Mouse (Mus musculus): ENCODE results near the gene Ddx19b.
"Not testable (repeated sequence)": the region's sequence is repeated elsewhere in the genome, so short reads cannot be mapped to it uniquely, and the experiment has no call there.

The Ddx19b gene
- long read RNA-seq, experiment 1, full-length matches to known transcripts, result 2 of 2 reads
- long read RNA-seq, experiment 1, partial matches to known transcripts, result 0 of 2 reads
- long read RNA-seq, experiment 1, other reads (novel, unspliced or antisense), result 0 of 2 reads
- long read RNA-seq, experiment 2, full-length matches to known transcripts, result 2 of 2 reads
- long read RNA-seq, experiment 2, partial matches to known transcripts, result 0 of 2 reads
- long read RNA-seq, experiment 2, other reads (novel, unspliced or antisense), result 0 of 2 reads

DNA sequence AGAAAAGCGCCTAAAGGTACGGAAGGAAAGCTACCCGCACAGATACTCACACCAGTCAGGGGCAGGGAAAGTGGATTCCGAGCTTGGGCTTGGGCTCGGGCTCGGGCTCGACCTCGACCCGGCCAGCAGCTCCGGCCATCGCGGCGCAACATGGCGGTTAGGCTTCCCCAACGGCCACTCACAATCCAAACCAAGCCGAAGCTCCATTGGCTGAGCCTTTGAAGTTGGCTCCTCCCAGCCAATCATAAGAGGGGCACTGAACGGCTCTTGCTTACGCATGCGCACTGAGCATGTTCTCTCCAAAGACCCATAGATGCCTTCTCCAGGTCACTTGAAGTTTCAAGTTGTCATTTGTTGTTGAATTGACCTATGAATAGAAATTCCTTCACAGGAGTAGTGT, at the start of gene Ddx19b:
Ddx19b (minus strand) TSS at position 180 of the 400 bp plus-strand sequence.
- intact Hi-C loops (cut with DNase I), result no loop called here

DNA sequence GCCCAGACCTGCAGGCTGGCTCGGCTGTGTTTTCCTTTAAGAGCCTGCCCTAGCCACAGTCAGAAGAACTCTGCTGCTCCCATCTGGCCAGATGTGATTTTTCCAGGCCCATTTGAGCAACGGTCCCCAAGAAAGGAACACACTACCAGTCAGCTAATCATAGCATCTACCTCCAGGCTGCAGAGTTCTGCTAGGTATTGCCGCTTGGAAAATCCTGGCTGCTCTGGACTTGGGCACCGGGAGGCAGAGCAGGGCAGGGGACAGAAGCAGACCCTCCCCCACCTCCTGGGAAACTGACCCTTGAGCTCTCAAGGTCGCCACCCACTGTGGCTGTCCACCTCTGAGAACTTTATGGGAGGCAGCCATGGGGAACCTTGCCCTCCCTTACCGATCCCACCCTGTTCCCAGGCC, 48.3 kb upstream of the Ddx19b start:
- intact Hi-C loops (cut with DNase I), result loop anchor here (5.0 kb wide), 1 partner anchor 78 kb away; no protein-coding TSS in a partner anchor

DNA sequence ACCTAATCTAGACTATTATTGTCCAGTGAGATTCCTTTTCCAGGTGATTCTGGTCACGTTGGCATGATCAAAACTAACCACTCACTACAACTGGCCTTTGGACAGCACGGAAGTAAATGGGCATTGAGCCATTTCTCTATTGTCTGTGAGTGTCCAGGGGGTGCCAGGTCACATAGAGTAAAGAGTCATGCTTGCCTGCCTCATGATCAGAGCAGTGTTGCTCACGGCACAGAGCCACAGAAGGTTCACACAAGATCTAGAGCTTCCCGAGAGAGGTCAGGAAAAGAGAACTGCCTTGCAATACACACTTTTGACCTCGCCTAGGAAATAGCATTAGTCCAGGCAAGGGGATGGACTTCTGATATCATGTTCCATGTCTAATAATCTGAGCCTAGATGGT, 47.9 kb upstream of the Ddx19b start:
- intact Hi-C loops (cut with DNase I), result loop anchor here (5.0 kb wide), 1 partner anchor 77 kb away; no protein-coding TSS in a partner anchor

DNA sequence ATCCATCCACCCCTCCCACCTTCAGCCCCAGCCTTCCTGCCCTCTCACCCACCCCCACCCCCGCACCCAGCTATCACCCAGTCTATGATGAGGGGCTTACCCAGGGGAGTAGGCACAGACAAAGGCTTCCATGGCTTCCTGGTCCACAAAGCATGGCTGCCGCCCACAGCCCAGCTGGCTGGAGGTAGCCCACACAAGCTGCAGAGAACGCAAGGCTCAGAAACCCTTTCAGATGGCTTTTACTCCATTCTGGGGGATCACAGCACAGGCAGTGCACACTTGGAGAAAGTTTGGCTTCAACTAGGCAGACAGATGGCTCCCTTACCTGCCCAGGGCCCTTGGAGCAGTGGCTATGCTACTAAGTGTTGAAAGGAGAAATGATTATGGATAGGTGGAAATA, 44.4 kb upstream of the Ddx19b start:
- intact Hi-C loops (cut with DNase I), result loop anchor here (5.0 kb wide), 1 partner anchor 74 kb away; no protein-coding TSS in a partner anchor

DNA sequence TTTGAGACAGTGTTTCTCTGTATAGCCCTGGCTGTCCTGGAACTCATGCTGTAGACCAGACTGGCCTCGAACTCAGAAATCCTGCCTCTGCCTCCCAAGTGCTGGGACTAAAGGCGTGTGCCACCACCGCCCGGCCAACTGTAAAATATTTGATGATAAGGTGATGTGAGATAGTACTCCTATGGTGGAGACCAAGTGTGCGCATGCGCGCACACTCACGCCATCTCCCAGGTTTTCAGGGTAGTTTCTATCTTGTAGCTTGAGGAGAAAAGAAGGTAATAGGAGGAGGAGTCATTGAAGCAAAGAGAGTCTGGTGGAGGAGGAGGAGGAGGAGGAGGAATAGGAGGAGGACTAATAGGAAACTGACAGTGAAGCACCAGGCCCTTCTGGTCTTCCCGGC, 37.1 kb upstream of the Ddx19b start:
- intact Hi-C loops (cut with DNase I), result not testable (repeated sequence)

DNA sequence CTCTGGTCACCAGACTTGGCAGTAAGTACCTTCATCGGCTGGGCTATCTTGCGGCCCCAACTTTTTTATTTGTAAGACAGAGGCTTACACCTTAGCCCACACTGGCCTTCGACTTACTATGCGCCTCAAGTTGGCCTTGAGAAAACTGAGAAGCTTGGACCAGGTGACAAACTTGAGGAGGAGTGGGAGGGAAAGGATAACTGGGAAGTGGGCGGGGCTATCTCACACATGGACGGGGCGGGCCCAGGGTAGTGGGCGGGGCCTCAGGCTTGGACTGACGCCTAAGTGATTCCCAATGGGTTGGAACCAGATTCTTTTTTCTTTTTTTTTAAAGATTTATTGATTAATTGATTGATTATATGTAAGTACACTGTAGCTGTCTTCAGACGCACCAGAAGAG, 35.9 kb upstream of the Ddx19b start:
- intact Hi-C loops (cut with DNase I), result no loop called here

DNA sequence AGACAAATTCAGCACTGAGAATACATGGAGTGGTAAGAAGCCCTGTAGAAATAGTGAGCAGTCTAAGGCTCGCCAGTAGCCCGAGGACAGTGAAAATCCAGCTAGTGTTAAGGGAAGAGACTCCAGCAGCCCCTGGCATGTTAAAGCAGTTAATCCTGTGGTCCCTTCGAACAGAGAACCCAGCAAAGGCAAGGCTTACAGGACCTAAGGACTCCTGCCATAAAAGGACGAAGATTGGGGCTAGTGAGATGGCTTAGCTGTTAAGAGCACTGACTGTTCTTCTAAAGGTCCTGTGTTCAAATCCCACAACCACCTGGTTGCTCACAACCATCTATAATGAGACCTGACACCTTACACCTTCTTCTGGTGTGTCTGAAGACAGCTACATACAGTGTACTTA, 34.8 kb upstream of the Ddx19b start:
- intact Hi-C loops (cut with DNase I), result no loop called here

DNA sequence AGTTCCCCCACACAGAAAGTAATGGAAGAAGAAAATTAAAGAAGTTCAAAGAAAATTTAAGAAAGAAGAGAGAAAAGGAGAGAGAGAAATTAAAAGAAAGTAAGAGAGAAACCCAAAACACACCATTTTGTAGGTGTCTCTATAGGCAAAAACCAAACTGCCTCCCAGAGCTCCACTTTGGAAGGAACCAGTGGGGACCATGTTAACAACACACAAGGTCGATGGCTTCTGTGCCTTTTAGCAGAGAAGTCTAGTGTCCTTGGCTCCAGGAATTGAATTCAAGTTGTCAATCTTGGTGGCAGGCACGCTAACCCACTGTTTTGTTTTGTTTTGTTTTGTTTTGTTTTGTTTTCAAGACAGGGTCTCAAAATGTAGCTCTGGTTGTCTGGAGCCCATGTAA, 31.3 kb upstream of the Ddx19b start:
- intact Hi-C loops (cut with DNase I), result no loop called here

DNA sequence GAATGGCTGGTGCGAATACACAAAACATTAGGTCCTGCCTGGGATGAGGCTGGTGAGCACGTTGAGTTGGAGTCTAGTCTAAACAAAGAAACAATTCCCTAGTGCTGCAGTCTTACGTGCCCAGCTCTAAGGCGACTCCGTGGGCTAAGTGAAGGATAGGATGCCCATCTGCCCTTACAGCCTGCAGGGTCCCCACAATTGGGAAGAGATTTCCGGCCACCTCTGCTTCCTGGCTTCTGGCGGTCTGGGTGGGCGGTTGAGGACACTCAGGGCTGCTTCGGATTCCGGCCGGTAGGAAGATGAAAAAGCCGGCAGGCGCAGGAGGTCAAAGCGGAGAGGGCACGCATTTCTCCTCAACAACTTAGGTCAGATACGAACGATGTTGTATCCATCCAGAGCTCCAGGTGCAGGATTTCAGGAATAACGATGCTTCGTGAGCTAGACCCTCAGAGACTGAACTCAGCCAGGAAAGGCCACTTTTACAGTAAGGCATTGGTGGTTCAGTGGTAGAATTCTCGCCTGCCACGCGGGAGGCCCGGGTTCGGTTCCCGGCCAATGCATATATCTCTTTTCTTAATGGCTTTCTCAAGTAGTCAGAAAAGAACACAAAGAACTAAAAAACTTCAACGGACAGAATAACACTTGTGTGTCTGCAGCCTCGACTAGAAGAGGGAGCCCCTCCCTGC, 30.7 kb upstream of the Ddx19b start:
- intact Hi-C loops (cut with DNase I), result no loop called here

DNA sequence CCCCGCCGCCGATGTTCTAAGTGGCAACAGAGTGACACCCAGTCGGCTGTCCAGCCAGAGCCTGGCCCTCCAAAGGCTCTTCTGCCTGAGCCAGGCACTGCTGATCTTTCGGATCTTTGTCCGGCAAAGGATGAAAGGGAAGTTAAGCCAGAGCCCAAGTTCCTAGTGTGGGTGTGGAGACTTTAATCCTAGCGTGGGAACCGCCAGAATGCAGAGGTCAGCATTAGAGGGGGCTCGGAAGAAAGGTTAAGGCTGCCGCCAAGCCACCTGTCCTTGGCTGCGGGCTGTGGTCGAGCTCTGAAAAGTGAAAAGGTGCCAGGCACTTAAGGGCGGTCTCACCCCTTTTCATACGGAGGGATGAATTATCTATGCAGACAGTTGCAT, 30.1 kb upstream of the Ddx19b start:
- intact Hi-C loops (cut with DNase I), result no loop called here

DNA sequence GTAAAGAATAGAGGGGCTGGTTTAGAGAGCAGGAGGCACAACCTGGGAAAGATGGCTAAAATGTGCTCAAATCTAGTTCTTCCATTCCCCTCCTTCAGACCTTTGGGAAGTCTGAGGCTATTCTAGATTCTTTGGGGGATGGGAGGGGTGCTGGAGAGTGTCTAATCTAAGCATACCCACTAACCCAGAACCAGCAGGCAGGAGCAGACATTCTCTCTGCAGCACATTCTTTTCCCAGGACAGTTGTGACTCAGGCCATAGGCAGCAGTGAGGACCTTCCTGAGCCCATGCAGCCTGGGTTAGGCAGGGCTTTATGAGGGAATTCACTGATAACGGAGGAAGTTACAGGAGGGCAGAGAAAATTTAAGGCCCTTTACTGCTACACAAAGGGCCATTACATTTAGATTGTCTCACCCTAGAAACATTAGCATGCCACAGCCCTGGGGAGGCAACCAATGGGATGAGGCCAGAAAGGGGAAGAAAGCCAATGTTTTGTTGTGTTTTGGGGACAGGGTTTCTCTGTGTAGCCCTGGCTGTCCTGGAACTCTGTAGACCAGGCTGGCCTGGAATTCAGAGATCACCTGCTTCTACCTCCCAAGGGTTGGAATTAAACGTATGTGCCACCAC, 27.5 kb upstream of the Ddx19b start:
- intact Hi-C loops (cut with DNase I), result loop anchor here (5.0 kb wide), 1 partner anchor 33 kb away; the partner anchor contains the start of genes Clec18a and Pdpr

DNA sequence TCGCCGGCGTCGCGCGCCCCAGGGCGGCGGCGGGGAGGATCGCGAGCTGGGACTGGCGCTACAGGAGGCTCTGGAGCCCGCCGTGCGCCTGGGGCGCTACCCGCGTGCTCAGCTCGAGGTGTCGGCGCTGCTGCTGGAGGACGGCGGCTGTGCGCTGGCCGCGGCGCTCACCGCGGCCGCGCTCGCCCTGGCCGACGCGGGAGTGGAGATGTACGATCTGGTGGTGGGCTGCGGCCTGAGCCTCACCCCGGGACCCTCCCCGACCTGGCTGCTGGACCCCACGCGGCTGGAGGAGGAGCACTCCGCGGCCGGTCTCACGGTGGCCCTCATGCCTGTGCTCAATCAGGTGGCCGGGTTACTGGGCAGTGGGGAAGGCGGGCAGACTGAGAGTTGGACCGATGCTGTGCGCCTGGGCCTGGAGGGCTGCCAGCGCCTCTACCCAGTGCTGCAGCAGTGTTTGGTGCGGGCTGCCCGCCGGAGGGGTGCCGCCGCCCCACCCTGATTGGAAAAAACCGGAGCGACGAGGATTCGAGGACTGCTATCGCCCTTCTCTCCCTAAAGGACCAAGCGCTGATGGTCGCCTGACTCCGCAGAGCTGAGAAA, 25.2 kb upstream of the Ddx19b start:
- intact Hi-C loops (cut with DNase I), result loop anchor here (5.0 kb wide), 1 partner anchor 36 kb away; the partner anchor contains the start of genes Clec18a and Pdpr

DNA sequence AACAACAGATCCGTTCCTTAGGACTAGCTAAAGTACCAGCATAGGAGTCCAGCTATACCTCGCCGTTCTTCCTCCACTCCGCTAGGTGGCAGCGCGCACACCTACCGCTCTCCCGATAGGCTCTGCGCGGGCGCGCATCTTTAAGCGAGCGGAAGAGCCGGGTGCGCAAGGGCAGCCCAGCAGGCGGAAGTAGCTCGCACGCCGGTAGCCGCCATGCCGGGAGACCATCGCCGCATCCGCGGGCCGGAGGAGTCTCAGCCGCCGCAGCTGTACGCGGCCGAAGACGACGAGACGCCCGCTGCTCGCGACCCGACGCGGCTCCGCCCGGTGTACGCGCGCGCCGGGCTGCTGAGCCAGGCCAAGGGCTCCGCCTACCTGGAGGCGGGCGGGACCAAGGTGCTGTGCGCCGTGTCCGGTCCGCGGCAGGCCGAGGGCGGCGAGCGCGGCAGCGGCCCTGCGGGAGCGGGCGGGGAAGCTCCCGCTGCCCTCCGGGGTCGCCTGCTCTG, 24.7 kb upstream of the Ddx19b start, which contains the start of gene Exosc6:
Exosc6 (plus strand) TSS at position 182 of the 506 bp plus-strand sequence.
- intact Hi-C loops (cut with DNase I), result loop anchor here (5.0 kb wide), 1 partner anchor 36 kb away; the partner anchor contains the start of genes Clec18a and Pdpr

DNA sequence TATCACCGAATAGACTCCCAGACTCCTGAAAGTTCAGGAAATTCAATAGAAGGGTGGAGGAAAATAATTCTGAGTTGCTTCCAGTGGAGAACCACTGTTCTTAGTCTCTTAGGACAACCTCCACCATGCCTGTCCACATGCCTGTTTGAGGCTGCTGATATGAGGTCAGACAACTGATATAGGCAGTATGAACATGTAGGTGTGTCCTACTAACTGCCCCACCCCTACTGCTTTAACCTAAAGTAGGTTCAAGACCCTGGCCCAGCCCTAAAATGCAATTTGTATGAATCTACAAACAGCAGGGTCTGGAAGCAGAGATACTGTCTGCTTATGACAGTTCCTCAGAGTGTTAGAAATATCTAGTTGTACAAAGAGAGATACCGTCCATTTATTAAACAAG, 24.1 kb upstream of the Ddx19b start:
- intact Hi-C loops (cut with DNase I), result loop anchor here (5.0 kb wide), 1 partner anchor 37 kb away; the partner anchor contains the start of genes Clec18a and Pdpr

DNA sequence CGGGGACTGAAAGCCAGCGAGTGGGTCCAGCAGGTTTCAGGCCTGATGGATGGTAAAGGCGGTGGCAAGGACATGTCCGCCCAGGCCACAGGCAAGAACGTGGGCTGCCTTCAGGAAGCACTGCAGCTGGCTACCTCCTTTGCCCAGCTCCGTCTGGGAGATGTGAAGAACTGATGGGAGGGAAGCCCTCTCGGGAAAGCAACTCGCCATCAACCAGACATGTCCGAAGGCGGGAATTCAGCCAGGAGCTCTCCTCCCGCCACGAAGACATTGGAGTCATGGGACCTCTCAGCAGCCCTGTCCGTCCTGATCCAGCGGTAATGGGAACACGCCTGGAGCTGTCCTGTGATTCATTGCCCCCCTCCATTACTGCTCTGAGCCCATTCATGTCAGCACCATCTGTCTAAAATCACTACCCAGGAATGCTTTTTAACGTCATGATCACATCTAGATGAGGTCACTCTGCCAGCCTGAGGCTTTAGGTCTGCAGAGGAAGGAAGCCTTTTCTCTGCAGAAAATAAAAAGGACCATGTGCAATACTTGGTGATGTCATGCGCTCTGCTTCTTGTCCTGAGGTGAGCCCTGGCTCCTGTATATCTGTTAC, 23.6 kb upstream of the Ddx19b start:
- intact Hi-C loops (cut with DNase I), result loop anchor here (5.0 kb wide), 1 partner anchor 37 kb away; the partner anchor contains the start of genes Clec18a and Pdpr

DNA sequence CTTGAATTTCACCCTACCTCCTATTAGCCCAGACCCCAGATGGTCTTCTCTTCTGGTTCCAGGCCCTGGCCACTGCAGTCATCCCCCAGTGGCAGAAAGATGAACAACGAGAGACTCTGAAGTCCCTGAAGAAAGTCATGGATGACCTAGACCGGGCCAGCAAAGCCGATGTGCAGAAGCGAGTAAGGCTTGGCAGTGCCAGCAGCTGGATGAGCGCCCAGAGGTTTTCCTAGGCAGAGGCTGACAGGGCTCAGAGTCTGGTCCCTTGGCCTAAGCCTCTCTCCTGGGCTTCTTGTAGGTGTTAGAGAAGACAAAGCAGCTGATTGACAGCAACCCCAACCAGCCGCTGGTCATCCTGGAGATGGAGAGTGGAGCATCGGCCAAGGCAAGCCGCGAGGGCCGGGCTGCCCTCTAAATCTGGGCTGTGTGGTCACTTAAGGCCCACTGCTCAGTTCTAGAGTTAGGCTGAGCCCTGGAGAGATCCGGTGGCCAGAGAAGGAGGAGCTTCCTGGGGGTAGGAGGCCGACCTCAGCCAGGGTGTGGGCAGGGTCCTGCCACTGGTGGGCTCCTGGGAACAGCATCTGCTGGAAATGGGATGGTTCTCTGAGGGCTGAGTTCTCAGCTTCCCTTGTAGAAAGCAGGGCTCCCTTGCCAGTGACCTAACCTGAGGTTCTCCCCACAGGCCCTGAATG, 22.4 kb upstream of the Ddx19b start:
- intact Hi-C loops (cut with DNase I), result no loop called here

DNA sequence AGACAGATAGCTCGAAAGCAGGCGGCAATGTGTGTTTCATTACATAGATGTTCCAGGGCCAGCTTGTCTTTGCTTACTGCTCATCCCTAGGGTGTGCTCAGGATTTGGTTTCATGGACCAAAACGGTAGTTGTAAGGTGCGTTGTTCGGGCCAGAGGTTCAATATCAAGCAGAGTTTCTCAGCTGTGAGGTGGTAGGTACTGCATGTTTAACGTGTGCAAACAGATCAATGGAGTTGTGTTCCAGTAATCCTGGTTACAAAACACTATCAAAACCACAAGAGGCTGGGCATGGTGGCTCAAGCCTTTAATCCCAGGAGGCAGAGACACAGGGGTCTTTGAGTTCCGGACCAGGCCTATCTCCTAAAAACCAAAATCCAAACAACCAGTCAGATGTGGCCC, 17.6 kb upstream of the Ddx19b start:
- intact Hi-C loops (cut with DNase I), result no loop called here

DNA sequence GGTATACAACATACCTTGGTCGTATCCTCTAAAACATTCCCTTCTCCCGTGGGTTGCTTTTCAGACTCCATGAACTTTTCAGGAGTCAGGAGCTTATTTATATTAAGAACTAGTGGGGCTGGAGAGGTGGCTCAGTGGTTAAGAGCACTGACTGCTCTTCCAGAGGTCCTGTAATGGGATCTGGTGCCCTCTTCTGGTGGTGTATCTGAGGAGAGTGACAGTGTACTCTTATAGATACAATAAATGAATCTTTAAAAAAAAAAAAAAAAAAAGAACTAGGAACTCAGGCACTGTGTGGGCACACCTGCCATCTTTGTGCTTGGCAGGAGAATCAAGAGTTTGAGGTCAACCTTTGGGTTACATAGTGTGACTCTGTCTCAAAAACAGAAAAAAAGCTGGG, 17.1 kb upstream of the Ddx19b start:
- intact Hi-C loops (cut with DNase I), result no loop called here

DNA sequence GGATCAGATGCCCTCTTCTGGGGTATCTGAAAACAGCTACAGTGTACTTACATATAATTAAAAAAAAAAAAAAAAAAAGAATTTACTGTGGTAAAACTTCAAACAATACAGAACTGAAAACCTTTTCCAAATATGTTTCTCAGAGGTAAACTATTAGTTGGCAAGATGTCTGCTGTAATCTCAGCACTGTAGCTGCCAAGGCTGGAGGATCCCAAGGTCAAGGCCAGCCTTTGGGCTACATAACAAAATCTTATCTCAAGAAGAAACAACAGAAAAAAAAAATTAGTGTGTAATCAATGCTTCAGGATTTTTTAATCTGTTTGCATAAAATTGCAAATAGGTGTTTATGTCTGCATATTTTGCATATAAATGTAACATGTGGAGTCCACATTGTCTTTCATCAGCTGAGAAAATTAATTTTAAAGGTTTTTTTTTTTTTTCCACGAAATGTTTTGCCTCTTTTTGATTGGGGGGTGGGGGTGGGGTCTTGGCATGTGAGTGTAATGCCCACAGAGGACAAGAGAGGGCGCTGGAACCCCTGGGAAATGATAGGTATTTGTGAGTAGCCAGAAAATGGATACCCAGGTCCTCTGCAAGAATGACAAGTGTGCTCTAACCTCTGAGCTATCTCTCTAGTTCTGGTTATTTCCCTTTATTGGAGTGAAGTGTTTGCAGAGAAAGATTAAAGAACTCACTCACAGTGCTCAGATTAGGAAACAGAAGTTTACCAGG, 12.6 kb upstream of the Ddx19b start:
- intact Hi-C loops (cut with DNase I), result no loop called here

DNA sequence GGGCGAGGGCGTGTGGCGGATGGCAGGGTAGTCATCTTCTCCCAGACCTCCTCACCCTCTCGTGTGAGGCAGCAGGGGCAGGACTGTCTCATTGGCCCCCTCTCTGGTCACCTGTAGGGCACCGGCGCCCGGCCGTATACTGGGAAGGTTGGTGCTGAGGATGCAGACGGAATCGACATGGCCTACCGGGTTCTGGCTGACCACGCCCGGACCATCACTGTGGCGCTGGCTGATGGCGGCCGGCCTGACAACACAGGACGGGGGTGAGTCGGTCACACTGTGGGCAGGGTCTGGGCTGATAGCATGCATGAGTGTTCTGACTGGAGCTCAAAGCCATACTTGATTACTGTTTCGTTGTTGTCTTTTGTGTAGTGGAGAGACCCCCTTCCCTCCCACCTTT, 11.0 kb upstream of the Ddx19b start:
- intact Hi-C loops (cut with DNase I), result no loop called here
